Mouse (Mus musculus): ENCODE results near the gene Cdh23.

Cdh23 gene

DNA sequence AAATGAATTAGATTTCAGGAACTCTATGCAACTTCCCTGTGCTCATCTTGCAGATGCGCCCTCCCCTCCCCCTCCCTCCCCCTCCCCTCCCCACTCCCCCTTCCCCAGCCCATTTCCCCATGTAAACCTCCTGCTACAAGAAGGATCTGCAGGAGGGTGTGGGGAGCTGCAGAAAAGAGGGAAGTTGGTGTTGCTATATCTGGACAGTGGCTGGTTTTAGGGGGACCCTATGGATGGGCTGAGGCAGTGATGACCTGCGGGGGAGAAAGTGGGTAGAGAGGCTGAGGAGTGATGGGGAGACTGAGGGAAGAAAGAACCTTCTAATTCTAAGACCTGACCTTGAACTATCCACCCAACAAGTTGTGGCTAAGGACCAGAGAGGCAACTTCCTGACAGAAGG, 329.1 kb downstream of the Cdh23 start:
- no peak for DNase-seq (ENCODE audit: low spot score in 2 of 2)

DNA sequence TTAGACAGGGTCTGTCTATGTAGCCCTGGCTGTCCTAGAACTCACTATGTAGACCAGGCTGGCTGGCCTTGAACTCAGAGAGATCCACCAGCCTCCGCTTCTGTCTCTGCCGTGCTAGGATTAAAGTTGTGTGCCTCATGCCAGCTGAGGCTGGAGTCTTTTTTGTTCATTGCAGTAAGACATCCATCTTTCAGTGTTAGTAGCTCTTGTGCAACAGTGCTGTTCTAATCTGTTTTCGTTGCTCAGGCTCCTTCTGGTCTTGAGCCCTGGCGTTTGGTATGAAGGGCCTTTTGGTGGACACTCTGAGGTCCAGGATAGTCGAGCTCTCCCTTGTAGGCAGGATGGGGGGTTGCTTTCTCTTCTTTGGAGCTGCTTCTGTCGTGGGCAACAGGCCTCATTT, 332.9 kb downstream of the Cdh23 start:
- no peak for DNase-seq (ENCODE audit: low spot score in 2 of 2)

DNA sequence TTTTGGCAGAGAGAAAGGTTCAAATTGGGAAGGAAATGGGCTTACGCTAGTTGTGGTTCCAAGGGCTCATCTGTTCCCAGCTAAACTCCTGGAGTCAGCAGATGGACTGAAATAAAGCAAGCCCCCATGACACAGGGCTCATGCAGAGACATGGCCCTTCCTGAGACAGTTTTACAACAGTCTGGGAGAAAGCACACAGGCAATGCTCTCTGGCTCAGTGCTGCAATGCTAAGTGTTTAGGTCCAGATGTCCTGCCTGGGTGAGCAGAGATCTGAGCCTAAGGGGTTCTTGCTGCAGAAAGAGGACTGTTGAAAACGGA, 334.0 kb downstream of the Cdh23 start:
- no peak for DNase-seq (ENCODE audit: low spot score in 2 of 2)

DNA sequence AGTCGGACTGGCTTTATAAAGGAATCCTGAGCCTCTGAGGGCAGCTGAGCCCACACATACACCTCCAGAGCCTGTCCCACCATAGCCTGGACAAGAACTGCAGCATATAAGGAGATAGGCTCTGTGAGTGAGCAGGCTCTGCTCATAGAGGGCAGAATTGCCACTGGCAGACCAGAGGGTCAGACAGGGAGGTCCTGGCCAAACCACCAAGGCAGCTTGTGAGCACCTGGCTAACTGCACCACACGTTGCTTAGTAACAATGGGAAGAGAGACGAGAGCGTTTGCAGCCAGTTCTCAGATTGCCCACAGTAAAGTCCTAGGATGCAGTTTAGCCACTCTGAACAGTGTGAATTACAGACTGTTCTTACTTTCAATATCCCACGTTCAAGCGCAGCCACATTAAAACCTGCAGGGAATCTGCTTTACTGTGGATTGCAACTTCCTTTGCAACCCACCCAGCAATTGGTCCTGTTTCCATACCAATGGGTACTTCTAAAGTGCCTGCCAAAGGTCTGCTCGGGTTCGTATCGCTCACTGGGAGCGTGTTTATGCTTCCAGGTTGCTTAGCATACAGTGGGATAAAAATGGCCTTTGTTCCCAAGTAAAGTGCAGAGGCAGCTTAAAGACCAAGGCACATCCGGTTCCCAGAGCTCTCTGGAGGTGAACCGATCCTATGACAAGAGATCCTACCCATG, 334.5 kb downstream of the Cdh23 start:
- no peak for DNase-seq (ENCODE audit: low spot score in 2 of 2)

DNA sequence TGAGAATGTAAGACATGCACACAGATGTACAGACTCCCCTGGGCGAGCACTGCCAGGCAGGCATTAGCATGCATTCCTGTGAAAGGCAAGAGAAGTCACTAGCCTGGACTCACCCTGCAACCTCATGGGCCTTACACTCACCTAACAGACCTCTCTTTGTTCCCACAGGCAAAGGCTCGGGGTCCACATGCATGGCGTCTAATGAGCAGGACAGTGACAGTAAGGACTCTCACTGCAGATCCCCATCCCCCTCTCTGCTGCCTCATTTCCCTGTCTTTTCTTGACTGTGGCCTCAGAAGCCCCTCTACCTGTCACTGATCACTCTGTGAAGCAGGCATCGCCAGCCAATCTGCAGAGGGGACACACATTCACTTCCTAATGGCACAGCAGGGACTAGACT, 337.5 kb downstream of the Cdh23 start:
- DNase-seq (ENCODE audit: low spot score in 2 of 2) = no peak

DNA sequence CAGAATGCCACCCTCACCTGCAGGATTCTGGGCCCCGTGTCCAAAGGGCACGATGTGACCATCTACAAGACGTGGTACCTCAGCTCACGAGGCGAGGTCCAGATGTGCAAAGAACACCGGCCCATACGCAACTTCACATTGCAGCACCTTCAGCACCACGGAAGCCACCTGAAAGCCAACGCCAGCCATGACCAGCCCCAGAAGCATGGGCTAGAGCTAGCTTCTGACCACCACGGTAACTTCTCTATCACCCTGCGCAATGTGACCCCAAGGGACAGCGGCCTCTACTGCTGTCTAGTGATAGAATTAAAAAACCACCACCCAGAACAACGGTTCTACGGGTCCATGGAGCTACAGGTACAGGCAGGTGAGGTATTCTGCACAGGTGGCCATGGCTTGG, 338.4 kb downstream of the Cdh23 start:
- DNase-seq (ENCODE audit: low spot score in 2 of 2) = no peak

DNA sequence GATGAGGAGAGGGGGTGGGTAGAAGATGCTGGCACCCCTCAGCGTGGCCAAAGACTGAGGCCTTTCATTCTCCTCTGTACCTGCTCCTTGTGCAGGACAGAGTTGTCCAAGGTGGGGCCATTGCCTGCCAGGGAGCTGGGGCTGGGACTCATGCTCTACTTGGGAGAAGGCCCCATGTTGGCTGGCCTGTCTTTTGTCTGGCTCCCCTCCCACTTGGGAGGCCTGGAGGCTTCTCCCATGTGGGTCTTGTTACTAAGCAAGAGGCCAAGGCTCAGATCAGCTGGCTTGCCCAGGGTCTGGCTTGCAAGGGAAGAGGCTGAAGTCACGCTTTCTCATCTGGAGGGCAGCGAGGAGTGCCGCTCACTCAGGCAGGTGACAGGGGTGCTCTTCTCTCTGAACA, 338.8 kb downstream of the Cdh23 start:
- peak in 1 of 2 experiments; percentile 71 for DNase-seq (ENCODE audit: low spot score in 2 of 2)

DNA sequence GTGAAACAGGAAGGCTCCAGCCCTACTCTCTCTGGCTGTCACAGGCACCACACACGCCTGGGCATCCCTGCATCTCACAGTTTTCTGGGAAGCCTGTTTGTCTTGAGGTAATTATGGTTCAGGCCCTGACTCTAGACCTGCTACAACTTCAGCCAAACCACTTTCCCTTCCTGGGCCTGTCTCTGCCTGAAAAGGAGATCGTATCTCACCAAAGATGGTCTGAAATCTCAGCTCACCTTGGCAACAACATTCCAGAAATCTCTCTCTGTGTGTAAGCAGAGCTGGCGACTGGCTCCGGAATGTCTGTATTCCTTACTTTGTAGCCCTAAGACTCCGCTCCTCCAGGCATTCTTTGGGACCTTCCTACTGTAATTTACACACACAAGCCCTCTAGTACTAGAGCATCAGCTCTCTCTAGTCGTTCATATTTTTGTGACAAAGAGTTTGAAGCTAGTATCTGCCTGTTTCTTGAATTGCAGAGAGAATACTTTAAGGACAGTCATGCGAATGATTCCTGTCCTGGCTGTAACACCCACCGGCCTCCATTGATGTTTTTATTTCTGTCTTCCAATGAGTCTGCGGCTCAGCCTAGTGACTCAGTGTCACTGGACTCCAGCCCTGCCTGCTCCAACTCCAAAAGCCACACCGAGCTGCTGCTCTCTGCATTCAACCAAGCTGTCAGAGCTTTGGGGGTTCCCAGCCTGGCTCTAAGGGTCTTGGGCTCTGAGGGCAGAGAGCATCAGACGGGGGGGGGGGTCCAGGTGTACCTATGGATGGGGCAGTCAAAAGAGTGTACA, 341.2 kb downstream of the Cdh23 start:
- peak in 1 of 2 experiments; percentile 56 for DNase-seq (ENCODE audit: low spot score in 2 of 2)

DNA sequence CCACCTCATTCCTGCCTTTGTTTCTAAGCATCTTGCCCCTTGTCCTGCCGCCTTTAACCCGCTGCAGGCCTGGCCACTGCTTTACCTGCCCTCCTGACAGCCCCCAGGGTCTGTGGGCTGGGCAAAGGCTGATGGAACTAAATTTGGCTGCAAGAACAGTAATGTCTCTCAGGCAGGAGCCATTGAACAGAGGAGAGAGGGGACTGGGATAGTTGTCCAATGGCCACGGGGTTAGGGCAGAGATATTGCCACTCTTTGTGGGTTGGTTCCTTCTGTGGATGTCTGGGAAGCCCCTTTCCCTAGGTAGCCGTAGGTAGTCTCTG, 342.3 kb downstream of the Cdh23 start:
- no peak for DNase-seq (ENCODE audit: low spot score in 2 of 2)

DNA sequence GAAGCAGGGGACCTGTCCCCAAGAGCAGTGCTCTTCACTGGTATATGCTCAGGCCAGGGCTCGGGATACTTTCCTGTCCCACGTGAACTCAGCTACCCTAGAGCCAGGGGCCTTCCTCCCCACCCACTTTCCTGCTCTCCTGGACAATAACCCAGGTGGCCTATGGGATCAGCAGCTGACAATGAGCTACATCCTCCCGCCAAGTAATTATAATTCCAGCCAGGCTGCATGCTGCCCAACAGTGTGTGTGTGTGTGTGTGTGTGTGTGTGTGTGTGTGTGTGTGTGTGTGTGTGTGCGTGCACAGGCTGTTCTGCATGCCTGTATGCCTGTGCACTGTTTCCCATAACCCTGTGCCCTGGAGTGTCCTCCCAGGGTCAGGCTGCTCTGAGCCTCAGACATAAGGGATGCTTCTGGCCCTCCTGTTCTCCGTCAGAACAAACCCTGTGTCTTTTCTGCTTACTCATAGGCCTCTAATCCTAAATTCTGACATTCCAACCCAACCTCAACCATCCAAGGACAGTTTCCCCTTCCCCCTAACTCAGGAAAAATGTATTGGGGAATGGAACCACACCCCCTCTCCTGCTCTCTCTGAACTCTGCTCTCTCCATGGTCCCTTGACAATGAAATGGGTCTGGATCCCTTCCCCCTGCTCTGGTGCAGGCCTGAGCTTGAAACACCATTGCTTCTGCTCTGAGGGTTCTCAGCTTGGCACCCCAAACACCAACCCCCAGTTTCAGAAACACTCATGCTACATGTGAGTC, 342.9 kb downstream of the Cdh23 start:
- no peak for DNase-seq (ENCODE audit: low spot score in 2 of 2)

DNA sequence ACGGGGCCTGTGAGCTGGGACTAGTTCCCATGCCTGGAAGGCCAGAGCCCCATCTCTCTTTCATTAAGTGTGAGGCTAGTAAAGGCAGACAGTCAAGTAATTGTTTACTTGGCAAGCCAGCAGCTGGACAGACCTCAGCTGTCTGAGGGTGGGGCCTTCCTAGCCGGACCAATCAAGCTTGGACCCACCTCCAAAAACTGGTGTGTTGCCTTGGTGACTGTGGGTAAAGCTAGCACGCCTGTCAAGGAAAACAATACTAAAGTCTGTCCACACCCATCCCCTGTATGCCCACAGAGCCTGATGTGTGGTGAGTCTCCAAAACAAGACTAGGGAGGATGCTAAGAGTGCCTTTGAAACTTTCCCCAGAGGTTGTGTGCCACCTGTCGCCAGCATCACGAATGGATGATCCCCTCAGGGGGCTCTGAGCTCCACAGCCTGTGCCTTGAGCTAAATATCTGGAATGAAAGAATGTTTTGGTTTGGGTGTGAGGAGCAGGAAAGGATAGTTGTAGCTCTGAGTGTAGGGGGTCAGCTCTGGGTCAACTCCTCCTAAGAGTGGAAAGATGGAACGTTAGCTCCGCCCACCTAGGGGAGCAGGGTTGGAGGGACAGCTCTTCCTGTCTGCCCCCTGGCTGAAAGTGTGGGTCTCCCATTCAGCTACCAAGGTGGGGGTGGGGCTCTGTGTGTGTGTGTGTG, 344.4 kb downstream of the Cdh23 start:
- DNase-seq (ENCODE audit: low spot score in 2 of 2) = peak; percentile 72 to 80

DNA sequence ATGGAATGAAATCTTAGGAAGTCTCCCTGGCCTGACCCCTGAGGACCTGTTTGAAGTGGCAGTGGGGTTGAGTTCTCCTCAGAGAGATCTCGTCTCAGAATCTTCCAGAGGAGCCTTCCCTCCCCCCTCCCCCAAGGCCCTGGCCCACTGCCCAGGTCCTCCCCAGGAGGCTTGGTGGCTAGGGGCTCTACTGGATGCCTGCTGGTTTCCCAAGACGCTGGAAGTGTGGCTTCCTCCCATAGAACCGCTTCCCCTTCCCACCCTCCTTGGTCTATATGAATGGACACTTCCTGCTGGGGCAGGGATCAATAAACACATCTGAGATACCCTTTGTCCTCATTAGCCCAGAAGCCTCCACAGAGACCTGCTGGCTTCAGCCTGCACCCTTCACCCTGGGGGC, 345.0 kb downstream of the Cdh23 start:
- no peak for DNase-seq (ENCODE audit: low spot score in 2 of 2)

DNA sequence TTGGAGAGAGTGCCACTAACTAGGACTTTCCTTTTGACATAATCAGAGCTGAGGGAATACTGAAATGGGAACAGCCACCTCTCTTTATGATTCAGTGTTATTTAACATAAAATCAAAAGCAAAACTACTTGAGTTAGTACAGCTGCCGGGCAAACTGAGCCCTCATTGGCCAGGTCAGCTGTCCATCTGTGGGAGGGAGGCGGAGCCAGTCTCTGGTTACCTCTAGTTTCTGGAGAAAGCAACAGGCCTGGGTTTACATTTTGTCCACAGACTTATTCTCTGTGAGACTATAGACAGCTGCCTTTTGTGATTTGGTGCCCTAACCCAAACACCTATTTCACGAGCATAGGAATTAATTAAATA, 345.5 kb downstream of the Cdh23 start:
- peak; percentile 95 to 97 for DNase-seq (ENCODE audit: low spot score in 2 of 2)

DNA sequence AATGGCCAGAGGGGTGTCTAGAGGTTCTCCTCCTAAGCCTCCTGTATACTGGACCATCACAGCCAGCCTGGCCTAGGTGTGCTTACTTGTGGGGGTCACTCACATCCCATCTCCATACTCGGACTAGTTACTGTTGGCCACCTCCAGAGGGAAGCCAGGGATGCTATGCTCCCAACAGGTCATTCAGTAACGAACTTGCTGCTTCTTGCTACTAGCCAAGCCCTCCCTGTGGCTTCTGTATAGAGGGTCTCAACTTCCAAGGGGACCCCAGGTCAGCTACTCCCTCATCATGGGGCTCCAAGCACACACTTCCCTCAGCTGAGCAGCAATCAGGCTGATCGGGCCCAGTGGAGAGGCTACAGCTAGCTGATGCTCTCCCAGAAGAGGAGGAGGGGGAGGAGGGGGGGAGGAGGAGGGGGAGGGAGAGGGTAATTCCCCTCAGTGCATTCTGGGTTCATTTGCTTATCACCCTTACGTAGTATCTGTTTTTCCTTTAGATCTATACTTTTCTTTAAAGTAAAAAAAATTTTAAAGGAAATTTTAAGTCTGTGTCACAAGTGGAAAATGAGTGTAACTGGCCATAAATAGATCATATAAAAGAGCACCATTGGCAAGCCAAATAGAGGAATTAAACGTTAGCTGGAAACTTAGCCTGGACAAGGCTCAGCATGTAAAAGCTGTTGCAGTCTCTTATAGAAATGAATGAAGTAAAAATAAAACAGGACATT, 346.0 kb downstream of the Cdh23 start:
- DNase-seq (ENCODE audit: low spot score in 2 of 2) = no peak

DNA sequence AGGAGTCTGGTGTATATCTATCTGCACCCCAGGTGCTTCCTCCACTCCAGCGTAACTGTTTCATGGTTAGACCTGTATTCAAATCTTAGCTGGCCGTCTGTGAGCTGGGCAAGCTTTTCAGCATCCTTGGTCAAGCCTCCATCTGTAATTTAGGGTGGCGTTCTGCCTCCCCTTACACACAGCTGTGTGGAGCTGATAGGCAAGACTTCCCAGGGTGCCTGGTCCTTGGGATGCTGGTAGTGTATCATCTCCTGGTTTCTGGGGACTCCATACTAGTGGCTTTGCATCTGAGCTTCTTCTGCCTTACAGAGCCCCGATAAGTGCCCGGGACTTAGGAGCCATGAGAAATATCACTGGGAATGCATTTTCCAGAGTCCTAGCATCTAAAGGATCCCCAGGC, 346.6 kb downstream of the Cdh23 start:
- DNase-seq (ENCODE audit: low spot score in 2 of 2) = no peak

DNA sequence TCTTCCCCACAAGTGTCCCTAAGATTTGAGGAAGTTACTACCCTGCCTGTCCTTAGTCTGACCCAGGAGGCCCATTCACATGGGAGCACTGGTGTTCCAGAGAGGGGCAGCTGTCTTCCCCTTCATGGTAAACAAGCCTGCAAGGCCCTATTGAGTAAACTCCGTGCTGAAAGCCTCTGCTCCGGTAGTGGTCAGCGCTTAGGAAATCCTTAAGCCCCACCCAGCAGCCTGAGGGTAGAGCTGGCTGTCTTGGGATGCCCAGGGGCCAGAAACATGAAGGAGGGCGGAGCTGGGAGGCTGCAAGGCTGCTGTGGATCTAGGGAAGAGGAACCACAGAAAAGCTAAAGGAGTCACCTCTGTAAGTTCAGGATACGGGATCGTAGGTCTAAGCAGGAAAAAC, 347.2 kb downstream of the Cdh23 start:
- peak; percentile 61 to 83 for DNase-seq (ENCODE audit: low spot score in 2 of 2)

DNA sequence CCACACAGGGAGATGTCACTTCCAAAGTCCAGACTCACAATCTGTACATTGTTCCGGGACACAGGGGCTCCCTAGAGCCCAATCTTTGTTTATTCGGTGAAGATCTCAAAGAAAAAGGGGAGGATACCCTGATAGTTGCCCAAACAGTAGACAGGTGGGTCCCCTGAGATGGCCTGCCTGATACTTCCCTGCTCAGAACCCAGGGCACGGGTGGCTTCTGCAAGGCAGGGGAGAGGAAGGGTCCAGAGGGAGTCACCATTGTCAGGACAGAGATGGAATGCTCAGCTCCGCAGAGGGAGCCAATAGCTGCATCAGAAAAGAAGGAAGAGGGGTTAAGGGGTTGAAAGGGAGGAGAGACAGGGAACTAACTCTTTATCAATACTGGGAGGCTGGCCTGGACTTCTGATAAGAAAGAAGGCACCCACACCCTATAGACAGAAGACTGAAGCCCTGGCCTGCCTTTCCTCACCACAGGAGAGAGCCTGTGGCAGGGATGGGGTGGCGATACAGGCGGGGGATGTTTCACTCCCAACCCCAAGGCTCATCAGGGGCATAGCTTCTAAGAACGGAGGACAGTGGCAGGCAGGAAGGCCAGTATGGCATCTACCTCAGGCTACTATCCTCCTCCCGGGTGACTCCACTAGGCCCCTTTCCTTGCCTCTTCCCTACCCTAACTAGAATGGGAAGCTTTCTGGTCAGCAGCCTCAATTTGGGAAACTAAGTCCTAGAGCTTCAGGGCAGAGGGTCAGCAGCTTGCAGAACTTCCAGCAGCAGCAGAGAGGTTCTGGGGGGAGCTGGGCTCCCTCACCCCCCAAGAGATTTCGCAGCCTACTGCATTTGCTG, 348.3 kb downstream of the Cdh23 start:
- DNase-seq (ENCODE audit: low spot score in 2 of 2) = no peak

DNA sequence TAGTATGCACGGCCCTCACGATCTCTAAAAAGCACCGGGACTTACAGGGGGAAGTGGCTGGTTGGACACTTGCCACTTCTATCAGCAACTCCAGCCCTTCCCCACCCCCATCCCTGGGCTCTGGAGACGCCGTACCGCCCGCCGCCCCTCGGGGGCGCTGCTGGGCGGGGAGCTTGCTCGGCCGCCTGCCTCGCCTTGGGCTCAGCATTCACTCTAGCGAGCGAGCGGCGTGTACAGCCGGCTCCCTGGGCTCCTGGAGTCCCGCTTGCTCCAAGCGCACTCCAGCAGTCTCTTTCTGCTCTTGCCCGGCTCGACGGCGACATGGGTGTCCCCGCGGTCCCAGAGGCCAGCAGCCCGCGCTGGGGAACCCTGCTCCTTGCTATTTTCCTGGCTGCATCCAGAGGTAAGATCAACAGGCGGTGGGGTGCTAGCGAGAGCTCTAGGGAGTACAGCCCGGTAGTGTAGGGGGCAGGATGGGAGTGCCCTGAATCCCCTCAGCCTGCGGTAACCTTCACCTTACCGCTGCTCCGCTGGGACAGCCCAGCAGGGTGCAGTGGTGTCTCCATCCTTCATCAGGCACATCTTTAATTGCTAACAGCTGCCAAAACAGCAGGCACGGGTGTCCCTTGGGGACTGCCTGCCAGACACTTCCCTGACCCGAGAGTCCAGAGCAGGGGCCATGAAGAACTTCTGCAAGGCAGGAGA, 349.4 kb downstream of the Cdh23 start, which contains the start of gene Vsir:
TSS of gene Vsir (plus strand) at position 151 of the 705 bp plus-strand sequence.
- peak; percentile 85 to 88 for DNase-seq (ENCODE audit: low spot score in 2 of 2)

DNA sequence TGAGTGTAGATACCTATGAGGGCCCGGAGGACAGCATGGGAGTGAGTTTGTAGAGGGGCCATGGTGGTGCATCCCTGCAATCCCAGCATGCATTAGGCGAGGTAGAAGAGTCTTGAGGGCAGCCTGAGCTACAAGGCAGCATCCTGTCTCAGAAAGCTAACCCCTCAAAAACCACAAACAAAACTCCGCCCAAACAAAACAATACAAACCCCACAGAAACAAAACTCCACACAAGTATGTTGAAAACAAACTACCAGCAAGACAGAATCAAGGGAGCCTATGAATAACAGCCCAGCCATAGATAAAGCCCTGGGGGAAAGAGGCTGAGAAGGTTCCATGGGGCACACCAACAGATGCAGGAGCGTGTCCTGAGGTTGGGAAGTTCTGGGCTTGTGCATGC, 350.2 kb downstream of the Cdh23 start:
- DNase-seq (ENCODE audit: low spot score in 2 of 2) = no peak

DNA sequence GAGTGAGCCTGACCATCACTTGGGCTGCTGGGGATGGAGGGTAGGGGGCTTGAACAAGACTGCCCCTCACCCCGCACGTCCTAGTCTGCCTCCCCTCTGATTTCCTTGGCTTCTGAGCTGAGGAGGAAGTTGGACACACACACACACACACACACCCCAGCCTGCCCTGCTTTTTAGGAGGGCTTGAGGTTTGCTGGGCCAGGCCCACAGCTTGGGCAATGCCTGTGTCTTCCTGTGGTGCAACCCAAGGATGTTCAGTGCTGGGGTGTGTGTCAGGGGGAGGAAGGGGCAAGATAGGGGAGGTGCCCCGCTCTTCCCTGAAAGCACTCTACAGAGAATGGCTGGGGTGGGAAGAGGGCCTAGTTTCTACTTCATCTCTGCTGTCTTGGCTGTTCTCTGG, 352.2 kb downstream of the Cdh23 start:
- DNase-seq (ENCODE audit: low spot score in 2 of 2) = no peak
